ENCODE assay signal across 22 mouse cellular contexts in the genomic region with DNA sequence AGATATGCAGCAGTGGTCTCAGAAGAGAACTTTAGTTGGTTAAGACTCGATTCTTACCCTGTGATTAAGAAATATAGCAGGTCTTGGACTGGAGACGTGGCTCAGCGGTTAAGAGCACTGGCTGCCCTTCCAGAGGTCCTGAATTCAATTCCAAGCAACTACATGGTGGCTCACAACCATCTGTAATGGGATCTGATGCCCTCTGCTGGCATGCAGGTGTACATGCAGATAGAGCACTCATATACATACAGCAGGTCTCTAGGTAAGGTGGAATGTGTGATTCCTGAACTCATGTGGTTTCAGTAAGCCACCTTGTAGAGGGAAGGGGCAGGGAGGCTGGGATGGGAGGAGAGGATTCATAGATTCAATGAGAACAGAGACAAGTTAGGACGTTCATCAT. TPM values are rescaled to one million over a fixed set of nuclear protein-coding genes. Genes with fewer than 3 reads are reported as not detected.
DNase-seq lines count a peak whose midpoint lies in the region; ATAC-seq and TF ChIP-seq lines count a peak whose summit lies in the region.
"Had no signal": no experiment of that assay in that cellular context is flagged by ENCODE, and none has a peak within 500 bp of the region (broad histone marks: within the 10 kb centered on the region; RNA-seq: fewer than 3 reads in every experiment).

No protein-coding gene starts in this region.

- no peak overlapping the region for H3K9ac ChIP-seq in kidney, postnatal 0 days (ENCODE audit: low read depth, low read length)
- H3K9ac ChIP-seq in lung, embryonic 14.5 days: no peak overlapping the region
- no peak overlapping the region for H3K9ac ChIP-seq in MEL (ENCODE audit: control insufficient read depth, low read depth, low read length, poor library complexity, severe bottlenecking)
- H3K9ac ChIP-seq in stomach, postnatal 0 days (ENCODE audit: low read length): no peak overlapping the region
- H3K9ac ChIP-seq: hindbrain, embryonic 12.5 days had no signal

- TF ChIP-seq POLR2A in lung, adult 2 months (IDR thresholded peaks at IDR 0.05; ENCODE audit: borderline replicate concordance, extremely low read depth, low read depth, low read length): no peak
- TF ChIP-seq POLR2A in MEL (IDR thresholded peaks at IDR 0.05; ENCODE audit: control insufficient read depth in 1 of 2, insufficient read depth in 1 of 2, low read depth in 1 of 2, low read length in 2 of 2, poor library complexity in 1 of 2): no peak

- no peak for DNase-seq in kidney, postnatal 0 days (ENCODE audit: low spot score)
- no peak for DNase-seq in kidney, postnatal 25 days
- DNase-seq in lung, embryonic 14.5 days: no peak
- DNase-seq in lung, adult 2 months: no peak
- DNase-seq in MEL (ENCODE audit: low read depth, low spot score): no peak
- DNase-seq in stomach, postnatal 0 days (ENCODE audit: low spot score): no peak
- DNase-seq in left cerebral cortex, adult 18-20 months (ENCODE audit: low spot score in 2 of 2): no peak
- DNase-seq: adrenal gland, adult 8-10 months; adrenal gland, postnatal 36 days; cerebellum, adult 2 months; cerebellum, postnatal 10 days; gastrocnemius, postnatal 36 days; heart, adult 18-20 months; heart, postnatal 10 days; heart, postnatal 4 days had no signal

- no peak for TF ChIP-seq EP300 in MEL (IDR thresholded peaks at IDR 0.05; ENCODE audit: low read depth in 1 of 2, low read length in 2 of 2)
- no peak for TF ChIP-seq EP300 in stomach, postnatal 0 days (optimal IDR thresholded peaks at IDR 0.05)

- no peaks in the 10 kb centered on the region for H3K36me3 ChIP-seq in kidney, postnatal 0 days (ENCODE audit: insufficient read depth, low read length)
- H3K36me3 ChIP-seq in lung, embryonic 14.5 days (ENCODE audit: insufficient read depth): no peaks in the 10 kb centered on the region
- no peaks in the 10 kb centered on the region for H3K36me3 ChIP-seq in MEL (ENCODE audit: control insufficient read depth in 1 of 2, insufficient read depth in 2 of 2, low read length in 2 of 2)
- no peaks in the 10 kb centered on the region for H3K36me3 ChIP-seq in stomach, postnatal 0 days (ENCODE audit: control insufficient read depth, insufficient read depth, low read length)
- H3K36me3 ChIP-seq: embryonic facial prominence, embryonic 10.5 days; heart, embryonic 10.5 days; hindbrain, embryonic 12.5 days had no signal

- TF ChIP-seq CTCF in kidney, postnatal 0 days (IDR thresholded peaks at IDR 0.05; ENCODE audit: low read depth): peak; percentile 47
- peak; percentile 35; the same call in 1 of the 2 replicates for TF ChIP-seq CTCF in lung, embryonic 14.5 days (IDR thresholded peaks at IDR 0.05; ENCODE audit: low read depth)
- TF ChIP-seq CTCF in lung, adult 2 months (IDR thresholded peaks at IDR 0.05; ENCODE audit: insufficient read depth, low read length): no peak
- TF ChIP-seq CTCF in MEL (IDR thresholded peaks at IDR 0.05 in 2 of 3, conservative IDR thresholded peaks at IDR 0.05 in 1 of 3; ENCODE audit: control insufficient read depth in 1 of 3, insufficient read depth in 1 of 3, low read depth in 2 of 3, low read length in 3 of 3, poor library complexity in 1 of 3, severe bottlenecking in 1 of 3): peak in 2 of 3 experiments; percentile 12 to 32; a peak in 3 of 6 replicates
- TF ChIP-seq CTCF in stomach, postnatal 0 days (IDR thresholded peaks at IDR 0.05; ENCODE audit: low read depth): peak; percentile 58

- no peak overlapping the region for H3K4me3 ChIP-seq in kidney, postnatal 0 days (replicated peaks; ENCODE audit: low read depth, low read length)
- no peak overlapping the region for H3K4me3 ChIP-seq in lung, embryonic 14.5 days (ENCODE audit: low read depth, low read length)
- no peak overlapping the region for H3K4me3 ChIP-seq in lung, adult 2 months (replicated peaks; ENCODE audit: extremely low read depth, low read depth, low read length)
- no peak overlapping the region for H3K4me3 ChIP-seq in MEL (ENCODE audit: control insufficient read depth in 1 of 2, insufficient read depth in 1 of 2, low read depth in 2 of 2, low read length in 2 of 2)
- H3K4me3 ChIP-seq in stomach, postnatal 0 days (ENCODE audit: low read depth, low read length): no peak overlapping the region
- H3K4me3 ChIP-seq: embryonic facial prominence, embryonic 10.5 days; heart, embryonic 10.5 days; hindbrain, embryonic 12.5 days had no signal

- TF ChIP-seq RAD21 in MEL (IDR thresholded peaks at IDR 0.05; ENCODE audit: low read depth, low read length): no peak

- no peak overlapping the region for H3K4me2 ChIP-seq in kidney, postnatal 0 days (ENCODE audit: low read length)
- H3K4me2 ChIP-seq in lung, embryonic 14.5 days: no peak overlapping the region
- no peak overlapping the region for H3K4me2 ChIP-seq in stomach, postnatal 0 days (replicated peaks; ENCODE audit: low read depth)
- H3K4me2 ChIP-seq: hindbrain, embryonic 12.5 days had no signal

- ATAC-seq in kidney, postnatal 0 days (replicated peaks; ENCODE audit: low FRiP score, low read depth): no peak
- no peak for ATAC-seq in lung, embryonic 14.5 days (ENCODE audit: insufficient read depth)
- ATAC-seq in stomach, postnatal 0 days (ENCODE audit: low FRiP score, low TSS enrichment): no peak
- ATAC-seq: forebrain, embryonic 14.5 days; hindbrain, embryonic 16.5 days had no signal

- H3K27me3 ChIP-seq in kidney, postnatal 0 days (ENCODE audit: insufficient read depth, low read length): peaks cover 10% of the 10 kb centered on the region; the same call in 1 of the 2 replicates
- peaks cover 20% of the 10 kb centered on the region for H3K27me3 ChIP-seq in lung, embryonic 14.5 days (ENCODE audit: insufficient read depth, low read length)
- H3K27me3 ChIP-seq in MEL (ENCODE audit: control insufficient read depth in 1 of 2, insufficient read depth in 2 of 2, low read length in 2 of 2): peaks cover 0 to 2% of the 10 kb centered on the region in 2 experiments; a peak in 1 of 4 replicates
- H3K27me3 ChIP-seq in stomach, postnatal 0 days (ENCODE audit: control insufficient read depth, insufficient read depth, low read length): no peaks in the 10 kb centered on the region

- H3K79me2 ChIP-seq in MEL (ENCODE audit: control insufficient read depth, insufficient read depth, low read length, poor library complexity): no peaks in the 10 kb centered on the region

- 81% methylated on average over 4 of the region's 4 CpGs for WGBS in kidney, postnatal 0 days
- 71% methylated on average over 4 of the region's 4 CpGs for WGBS in lung, embryonic 14.5 days
- WGBS in lung, adult 2 months: 85% methylated on average over 4 of the region's 4 CpGs
- WGBS in stomach, postnatal 0 days: 75% methylated on average over 4 of the region's 4 CpGs

- no peaks in the 10 kb centered on the region for H3K9me3 ChIP-seq in kidney, postnatal 0 days (replicated peaks; ENCODE audit: low read length)
- H3K9me3 ChIP-seq in lung, embryonic 14.5 days (ENCODE audit: low read depth, low read length): no peaks in the 10 kb centered on the region
- no peaks in the 10 kb centered on the region for H3K9me3 ChIP-seq in MEL (replicated peaks; ENCODE audit: insufficient read depth, low read length)
- no peaks in the 10 kb centered on the region for H3K9me3 ChIP-seq in stomach, postnatal 0 days (ENCODE audit: control insufficient read depth, low read length)
- H3K9me3 ChIP-seq: heart, embryonic 10.5 days had no signal

- no peak overlapping the region for H3K27ac ChIP-seq in kidney, postnatal 0 days
- H3K27ac ChIP-seq in lung, embryonic 14.5 days (ENCODE audit: low read depth): no peak overlapping the region
- H3K27ac ChIP-seq in MEL (ENCODE audit: control insufficient read depth, low read depth, low read length): no peak overlapping the region
- no peak overlapping the region for H3K27ac ChIP-seq in stomach, postnatal 0 days (replicated peaks)
- H3K27ac ChIP-seq: embryonic facial prominence, embryonic 10.5 days; heart, embryonic 10.5 days; hindbrain, embryonic 12.5 days had no signal

- H3K4me1 ChIP-seq in kidney, postnatal 0 days (replicated peaks; ENCODE audit: insufficient read depth, low read length): peaks cover 4% of the 10 kb centered on the region
- no peaks in the 10 kb centered on the region for H3K4me1 ChIP-seq in lung, embryonic 14.5 days (ENCODE audit: insufficient read depth)
- no peaks in the 10 kb centered on the region; the same call in 1 of the 2 replicates for H3K4me1 ChIP-seq in lung, adult 2 months (ENCODE audit: control insufficient read depth, insufficient read depth, low read length)
- no peaks in the 10 kb centered on the region for H3K4me1 ChIP-seq in MEL (ENCODE audit: control insufficient read depth in 1 of 2, insufficient read depth in 2 of 2, low read length in 2 of 2)
- H3K4me1 ChIP-seq in stomach, postnatal 0 days (replicated peaks; ENCODE audit: control insufficient read depth, insufficient read depth): no peaks in the 10 kb centered on the region

RNA-seq across cellular contexts. Expression of a gene that starts 4.8 kb away (rescaled TPM):
- polyA plus RNA-seq in kidney, postnatal 0 days (2015; fragmentation: Nextera tagmentation; extraction: Ambion mirVana): 8.6 and 9.6 TPM in 2 replicates
- polyA plus RNA-seq in lung, embryonic 14.5 days (2014; fragmentation: Nextera tagmentation; extraction: Ambion mirVana): 4.4 and 5.4 TPM in 2 replicates
- 25.7 and 31.6 TPM in 2 replicates for polyA plus RNA-seq in lung, adult 2 months (2012; rRNA removed)
- total RNA-seq in MEL (2012; rRNA removed): not detected in 2 replicates
- not detected for polyA plus RNA-seq in MEL (2012; ENCODE audit: insufficient read depth in 1 of 2, insufficient read length in 2 of 2, low read depth in 1 of 2, low replicate concordance in 2 of 2, missing spikeins in 1 of 2)
- 208 and 229 TPM in 2 replicates for polyA plus RNA-seq in stomach, postnatal 0 days (2015; fragmentation: Nextera tagmentation; extraction: Ambion mirVana)
- total RNA-seq in left cerebral cortex, adult 18-20 months (2021): 10 to 100 TPM; 21.2 to 21.8 TPM

RNA-seq across cellular contexts. Expression of a gene that starts 33.5 kb away (rescaled TPM):
- 22.5 and 23.6 TPM in 2 replicates for polyA plus RNA-seq in kidney, postnatal 0 days (2015; fragmentation: Nextera tagmentation; extraction: Ambion mirVana)
- polyA plus RNA-seq in lung, embryonic 14.5 days (2014; fragmentation: Nextera tagmentation; extraction: Ambion mirVana): 13.4 and 16.2 TPM in 2 replicates
- polyA plus RNA-seq in lung, adult 2 months (2012; rRNA removed): 61.2 and 68.3 TPM in 2 replicates
- 5.8 TPM in 2 replicates for total RNA-seq in MEL (2012; rRNA removed)
- 10 to 100 TPM in 1 of 2 experiments, not detected in 1; 11.3 TPM for polyA plus RNA-seq in MEL (2012; ENCODE audit: insufficient read depth in 1 of 2, insufficient read length in 2 of 2, low read depth in 1 of 2, low replicate concordance in 2 of 2, missing spikeins in 1 of 2)
- polyA plus RNA-seq in stomach, postnatal 0 days (2015; fragmentation: Nextera tagmentation; extraction: Ambion mirVana): 20.1 and 20.9 TPM in 2 replicates
- total RNA-seq in left cerebral cortex, adult 18-20 months (2021): 10 to 100 TPM; 86.3 to 90.5 TPM

RNA-seq across cellular contexts. Expression of a gene that starts 50.3 kb away (rescaled TPM):
- not detected in 2 replicates for polyA plus RNA-seq in kidney, postnatal 0 days (2015; fragmentation: Nextera tagmentation; extraction: Ambion mirVana)
- polyA plus RNA-seq in lung, embryonic 14.5 days (2014; fragmentation: Nextera tagmentation; extraction: Ambion mirVana): not detected in 2 replicates
- not detected in 2 replicates for polyA plus RNA-seq in lung, adult 2 months (2012; rRNA removed)
- not detected in 2 replicates for total RNA-seq in MEL (2012; rRNA removed)
- polyA plus RNA-seq in MEL (2012; ENCODE audit: insufficient read depth in 1 of 2, insufficient read length in 2 of 2, low read depth in 1 of 2, low replicate concordance in 2 of 2, missing spikeins in 1 of 2): 1 to 10 TPM in 1 of 2 experiments, not detected in 1; 4.6 TPM
- polyA plus RNA-seq in stomach, postnatal 0 days (2015; fragmentation: Nextera tagmentation; extraction: Ambion mirVana): 7.7 and 8.0 TPM in 2 replicates
- 1 to 10 TPM; 3.3 to 5.0 TPM for total RNA-seq in left cerebral cortex, adult 18-20 months (2021)
- polyA plus RNA-seq: embryonic facial prominence, embryonic 10.5 days; embryonic facial prominence, embryonic 14.5 days; forebrain, embryonic 14.5 days; heart, embryonic 10.5 days; heart, embryonic 14.5 days; hindbrain, embryonic 12.5 days; hindbrain, embryonic 16.5 days had no signal
